25 mouse cellular contexts compared by ENCODE assay signal in genomic region chr2:90514969-90515368, GRCm38 (mm10).
"Had no signal": no experiment of that assay in that cellular context is flagged by ENCODE, and none has a peak within 500 bp of the region (broad histone marks: within the 10 kb centered on the region; RNA-seq: fewer than 3 reads in every experiment).

No protein-coding gene starts in this region.

- H3K27ac ChIP-seq: gastrocnemius, adult 2 months; heart, adult 2 months; heart, embryonic 13.5 days; heart, embryonic 15.5 days; hindbrain, embryonic 13.5 days; hindbrain, embryonic 15.5 days; hindbrain, postnatal 0 days; kidney, embryonic 15.5 days; kidney, postnatal 0 days; left cerebral cortex, adult 2 months; limb, embryonic 10.5 days; limb, embryonic 12.5 days had no signal

- H3K36me3 ChIP-seq: heart, embryonic 13.5 days; heart, embryonic 15.5 days; hindbrain, embryonic 13.5 days; hindbrain, embryonic 15.5 days; kidney, embryonic 15.5 days; limb, embryonic 10.5 days; limb, embryonic 12.5 days had no signal

- H3K4me3 ChIP-seq: gastrocnemius, adult 2 months; heart, adult 2 months; heart, embryonic 13.5 days; heart, embryonic 15.5 days; hindbrain, embryonic 13.5 days; hindbrain, embryonic 15.5 days; kidney, embryonic 15.5 days; left cerebral cortex, adult 2 months; limb, embryonic 10.5 days; limb, embryonic 12.5 days had no signal

- H3K4me1 ChIP-seq: heart, embryonic 15.5 days; limb, embryonic 10.5 days; limb, embryonic 12.5 days had no signal

- DNase-seq: gastrocnemius, adult 2 months; gastrocnemius, postnatal 10 days; gastrocnemius, postnatal 25 days; heart, adult 11 months; heart, adult 2 months; heart, postnatal 14 days; heart, postnatal 36 days; kidney, adult 11 months; kidney, adult 2 months; kidney, adult 9 months; kidney, postnatal 25 days; kidney, postnatal 4 days; liver had no signal

- H3K9me3 ChIP-seq: heart, embryonic 13.5 days; heart, embryonic 15.5 days; hindbrain, embryonic 13.5 days; hindbrain, embryonic 15.5 days; kidney, embryonic 15.5 days; limb, embryonic 10.5 days; limb, embryonic 12.5 days had no signal

- H3K9ac ChIP-seq: heart, embryonic 13.5 days; heart, embryonic 15.5 days; hindbrain, embryonic 13.5 days; hindbrain, embryonic 15.5 days; kidney, embryonic 15.5 days; limb, embryonic 12.5 days had no signal

- H3K4me2 ChIP-seq: heart, embryonic 11.5 days; heart, embryonic 13.5 days; heart, embryonic 15.5 days; hindbrain, embryonic 13.5 days; hindbrain, embryonic 15.5 days; kidney, embryonic 15.5 days; limb, embryonic 12.5 days had no signal

- ATAC-seq: forebrain, embryonic 16.5 days; hindbrain, postnatal 0 days had no signal

- H3K27me3 ChIP-seq: heart, embryonic 13.5 days; heart, embryonic 15.5 days; hindbrain, embryonic 13.5 days; hindbrain, embryonic 15.5 days; kidney, embryonic 15.5 days; limb, embryonic 12.5 days had no signal
